Mouse (Mus musculus) midbrain, embryonic 16.5 days (tissue): ENCODE results near the gene Tnks2. TPM values are rescaled to one million over a fixed set of nuclear protein-coding genes. Genes with fewer than 3 reads are reported as not detected.
A peak's percentile ranks its signal among the peaks of the same experiment; 100 is the strongest.

Source experiments
- ATAC-seq: fragments of 200-750 bp; cut with Nextera tagmentation; 2 replicates; pipeline ENCODE4 v1.8.0; 2017; ENCODE audit warnings: moderate TSS enrichment
- H3K27ac ChIP-seq: fragments of 300-500 bp; sonication (generic); 2 replicates; pipeline ENCODE4 v1.5.1; 2014; ENCODE audit warnings: mild to moderate bottlenecking, low read length, mixed read lengths
- H3K27me3 ChIP-seq: fragments of 300-500 bp; sonication (generic); 2 replicates; pipeline ENCODE4 v1.6.1; 2014; ENCODE audit warnings: low read depth, low read length, mixed read lengths; ENCODE audit not compliant: control insufficient read depth, insufficient read depth
- H3K36me3 ChIP-seq: fragments of 300-500 bp; sonication (generic); 2 replicates; pipeline ENCODE4 v1.6.1; 2014; ENCODE audit warnings: mild to moderate bottlenecking, low read length, moderate library complexity, mixed read lengths; ENCODE audit not compliant: control insufficient read depth, insufficient read depth
- H3K4me1 ChIP-seq: fragments of 300-500 bp; sonication (generic); 2 replicates; pipeline ENCODE4 v1.6.1; 2014; ENCODE audit warnings: mild to moderate bottlenecking, low read length, mixed read lengths; ENCODE audit not compliant: control insufficient read depth, insufficient read depth
- H3K4me2 ChIP-seq: fragments of 300-500 bp; sonication (generic); 2 replicates; pipeline ENCODE4 v1.6.1; 2014; ENCODE audit warnings: mild to moderate bottlenecking, low read length, mixed read lengths
- H3K4me3 ChIP-seq: fragments of 300-500 bp; sonication (generic); 2 replicates; pipeline ENCODE4 v1.5.1; 2014; ENCODE audit warnings: low read depth, mild to moderate bottlenecking, low read length, moderate library complexity, mixed read lengths
- H3K9ac ChIP-seq: fragments of 300-500 bp; sonication (generic); 2 replicates; pipeline ENCODE4 v1.6.1; 2014; ENCODE audit warnings: low read depth, low read length, mixed read lengths
- H3K9me3 ChIP-seq: fragments of 300-500 bp; sonication (generic); replicated peaks from 2 replicates; pipeline ENCODE4 v1.6.1; 2014; ENCODE audit warnings: mild to moderate bottlenecking, low read length, mixed read lengths; ENCODE audit not compliant: control insufficient read depth, poor library complexity, severe bottlenecking
- WGBS: fragments of 180-500 bp; shearing (Covaris S2); extraction: QIAGEN DNeasy Blood & Tissue Kit; methylation state at CpG from one replicate; pipeline ENCODE4 v1.1.7; 2014; 5-methylcytosine and 5-hydroxymethylcytosine counted together
- polyA plus RNA-seq: library from polyadenylated mRNA; unstranded; fragments of >200 nt; fragmentation: Nextera tagmentation; extraction: Ambion mirVana; gene quantifications from 2 replicates; pipeline ENCODE4 v1.2.1, GENCODE M21; 2015

The Tnks2 gene
- polyA plus RNA-seq, result 42.4 and 45.4 TPM in 2 replicates

GRCm38 (mm10) chr19:36833788-36834531 lies at the start of gene Tnks2:
Tnks2 (plus strand) TSS chr19:36834232.
- WGBS, result under 1% methylated on average over 71 of the region's 73 CpGs
- H3K36me3 ChIP-seq, result 0 out of 2 replicates have a peak, but pooled peaks cover 2% of the 10 kb centered on the region
- no peaks in the 10 kb centered on the region for H3K9me3 ChIP-seq
- peak within 1 kb of the TSS; percentile 95 for H3K9ac ChIP-seq
- peak within 1 kb of the TSS; percentile 77 for H3K4me2 ChIP-seq
- peaks cover 17% of the 10 kb centered on the region for H3K4me1 ChIP-seq
- ATAC-seq, result peak; percentile 96
- H3K27me3 ChIP-seq, result no peaks in the 10 kb centered on the region
- H3K4me3 ChIP-seq, result peak within 1 kb of the TSS; percentile 83
- H3K27ac ChIP-seq, result peak within 1 kb of the TSS; percentile 95

DNA sequence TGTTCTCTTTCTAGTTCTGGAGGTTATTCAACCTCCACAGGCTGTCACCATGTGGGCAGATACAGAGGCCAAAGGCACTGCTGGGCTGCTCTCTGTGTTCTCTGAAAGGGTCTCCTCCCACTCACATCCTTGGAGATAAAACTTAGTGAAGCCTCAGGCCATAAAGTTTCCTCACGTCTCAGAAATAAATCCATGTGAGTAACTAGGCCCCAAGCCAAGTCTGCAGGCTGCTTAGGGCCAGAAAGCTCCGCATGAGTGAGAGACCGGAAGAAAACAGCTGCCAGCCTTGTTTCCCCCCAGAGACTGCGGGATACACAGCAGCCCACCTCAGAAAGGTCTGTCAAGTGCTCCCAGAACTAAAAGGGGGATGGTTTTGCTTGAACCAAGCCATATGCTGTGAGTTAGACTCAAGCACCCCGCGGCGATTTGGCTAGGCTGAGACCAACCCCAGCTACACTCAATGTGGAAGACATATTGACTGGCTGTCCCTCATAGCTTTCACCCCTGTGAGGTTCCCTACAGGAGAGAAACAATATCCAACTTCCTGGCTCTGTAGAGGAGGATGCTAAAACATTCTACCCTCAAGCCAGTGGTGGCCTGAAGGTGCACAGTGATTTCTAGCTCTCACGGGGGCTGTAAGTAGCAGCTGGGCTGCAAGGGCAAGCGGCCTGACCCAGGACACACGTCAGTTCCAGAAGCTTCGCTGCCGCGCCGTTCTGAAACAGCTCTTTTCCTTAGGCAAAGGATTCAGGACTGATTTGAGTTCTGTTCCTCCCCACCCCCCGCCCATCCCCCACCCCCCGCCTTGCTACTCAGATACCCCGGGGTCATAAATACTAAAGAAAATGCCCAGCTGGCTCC lies 43.9 kb upstream of the Tnks2 start:
- 79% methylated on average over 17 of the region's 17 CpGs for WGBS
- H3K36me3 ChIP-seq, result no peaks in the 10 kb centered on the region
- H3K9me3 ChIP-seq, result no peaks in the 10 kb centered on the region
- no peaks in the 10 kb centered on the region for H3K27me3 ChIP-seq
- H3K27ac ChIP-seq, result no peak overlapping the region
- no peaks in the 10 kb centered on the region for H3K4me1 ChIP-seq
- H3K9ac ChIP-seq, result no peak overlapping the region
- H3K4me2 ChIP-seq, result no peak overlapping the region
- ATAC-seq, result no peak
- H3K4me3 ChIP-seq, result no peak overlapping the region

- no peak overlapping the region for H3K4me3 ChIP-seq
- no peak overlapping the region for H3K27ac ChIP-seq
- no peaks in the 10 kb centered on the region for H3K9me3 ChIP-seq
- ATAC-seq, result no peak
- 92% methylated on average over 8 of the region's 8 CpGs for WGBS
- H3K4me1 ChIP-seq, result no peaks in the 10 kb centered on the region
- no peak overlapping the region for H3K4me2 ChIP-seq
- no peaks in the 10 kb centered on the region for H3K27me3 ChIP-seq
- H3K36me3 ChIP-seq, result no peaks in the 10 kb centered on the region
- H3K9ac ChIP-seq, result no peak overlapping the region
Observed at GRCm38 (mm10) chr19:36792589-36792988, 41.4 kb upstream of the Tnks2 start.

- Histone ChIP-seq H3K27ac (no peak overlapping the region), H3K4me1 (no peaks in the 10 kb centered on the region), H3K4me2 (no peak overlapping the region), H3K9ac (no peak overlapping the region), H3K9me3 (no peaks in the 10 kb centered on the region), H3K27me3 (no peaks in the 10 kb centered on the region), H3K4me3 (no peak overlapping the region), H3K36me3 (no peaks in the 10 kb centered on the region)
- 77% methylated on average over 1 of the region's 1 CpGs for WGBS
- ATAC-seq, result no peak
Observed at GRCm38 (mm10) chr19:36793450-36793849, 40.6 kb upstream of the Tnks2 start.

DNA sequence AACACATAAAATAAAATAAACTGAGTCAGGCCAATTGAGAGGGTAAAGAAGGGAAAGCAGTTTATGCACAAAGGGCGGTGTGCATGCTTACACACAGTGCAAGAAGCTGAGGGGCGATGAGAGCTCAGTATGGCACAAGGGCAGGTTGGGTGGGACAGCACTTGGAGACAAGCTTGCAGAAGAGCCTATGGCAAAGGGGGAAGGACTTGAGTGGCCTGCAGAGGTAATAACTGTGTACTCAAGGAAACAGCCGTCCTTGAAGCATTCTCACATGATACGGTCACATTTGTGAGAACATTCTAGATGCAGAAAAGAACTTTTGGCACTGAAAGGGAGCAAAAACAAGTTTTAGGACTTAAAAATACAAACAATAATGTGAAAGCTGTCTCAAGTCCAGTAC lies 40.0 kb upstream of the Tnks2 start:
- H3K4me2 ChIP-seq, result no peak overlapping the region
- no peak for ATAC-seq
- 94% methylated on average over 4 of the region's 4 CpGs for WGBS
- no peaks in the 10 kb centered on the region for H3K36me3 ChIP-seq
- no peaks in the 10 kb centered on the region for H3K9me3 ChIP-seq
- H3K4me1 ChIP-seq, result no peaks in the 10 kb centered on the region
- no peak overlapping the region for H3K27ac ChIP-seq
- no peak overlapping the region for H3K4me3 ChIP-seq
- H3K27me3 ChIP-seq, result no peaks in the 10 kb centered on the region
- H3K9ac ChIP-seq, result no peak overlapping the region

DNA sequence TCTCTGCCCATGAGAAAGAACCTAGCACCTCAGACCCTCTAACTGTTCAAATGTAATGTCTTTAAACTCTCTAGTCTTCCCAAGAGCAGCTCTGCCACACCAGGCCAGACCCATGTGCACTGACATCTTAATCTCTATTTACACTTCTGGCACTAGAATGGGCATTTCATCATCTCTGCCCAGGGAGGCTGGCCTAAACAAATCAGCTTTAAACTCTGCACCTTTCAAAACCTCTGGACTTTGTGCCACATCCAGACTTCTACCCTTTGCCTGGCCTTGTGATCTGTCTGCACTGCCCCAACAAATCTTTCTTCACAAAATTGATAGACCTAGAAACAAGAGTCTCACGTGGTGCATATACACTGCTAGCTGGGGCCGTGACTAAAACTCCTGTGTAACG lies 38.8 kb upstream of the Tnks2 start:
- no peak overlapping the region for H3K4me2 ChIP-seq
- no peaks in the 10 kb centered on the region for H3K27me3 ChIP-seq
- H3K9ac ChIP-seq, result no peak overlapping the region
- no peak overlapping the region for H3K4me3 ChIP-seq
- ATAC-seq, result no peak
- WGBS, result 77% methylated on average over 3 of the region's 3 CpGs
- no peak overlapping the region for H3K27ac ChIP-seq
- no peaks in the 10 kb centered on the region for H3K9me3 ChIP-seq
- no peaks in the 10 kb centered on the region for H3K4me1 ChIP-seq
- H3K36me3 ChIP-seq, result no peaks in the 10 kb centered on the region

DNA sequence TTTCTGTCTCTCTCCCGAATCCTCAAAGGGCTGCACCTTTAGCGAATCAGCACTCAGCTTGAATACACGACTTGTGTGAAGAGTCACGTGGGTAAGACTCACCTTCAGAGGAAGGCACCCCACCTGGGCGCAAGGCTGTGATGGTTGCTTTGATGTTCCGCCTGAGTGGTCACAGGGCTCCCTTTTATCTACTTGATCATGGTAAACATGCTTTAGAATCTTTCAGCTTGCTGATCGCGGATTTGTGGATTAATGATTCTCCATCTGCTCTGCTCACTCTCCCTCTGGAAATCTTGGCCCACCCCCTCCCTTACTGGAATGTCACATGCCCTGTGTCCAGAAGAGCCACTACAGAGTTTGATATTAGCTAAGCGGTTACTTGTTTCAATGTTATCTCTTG lies 37.1 kb upstream of the Tnks2 start:
- H3K27me3 ChIP-seq, result no peaks in the 10 kb centered on the region
- no peaks in the 10 kb centered on the region for H3K36me3 ChIP-seq
- ATAC-seq, result no peak
- no peaks in the 10 kb centered on the region for H3K4me1 ChIP-seq
- H3K27ac ChIP-seq, result no peak overlapping the region
- H3K4me3 ChIP-seq, result no peak overlapping the region
- no peak overlapping the region for H3K9ac ChIP-seq
- no peak overlapping the region for H3K4me2 ChIP-seq
- WGBS, result 80% methylated on average over 9 of the region's 9 CpGs
- no peaks in the 10 kb centered on the region for H3K9me3 ChIP-seq

- Histone ChIP-seq H3K4me3 (no peak overlapping the region), H3K9ac (no peak overlapping the region), H3K4me2 (no peak overlapping the region), H3K36me3 (no peaks in the 10 kb centered on the region), H3K9me3 (no peaks in the 10 kb centered on the region), H3K27me3 (no peaks in the 10 kb centered on the region), H3K27ac (no peak overlapping the region), H3K4me1 (no peaks in the 10 kb centered on the region)
- no peak for ATAC-seq
- WGBS, result 90% methylated on average over 7 of the region's 7 CpGs
Observed at GRCm38 (mm10) chr19:36800288-36800687, 33.7 kb upstream of the Tnks2 start.
